Mouse (Mus musculus) intestine, postnatal 0 days (tissue): ENCODE measurements around the gene AC134908.4. TPM values are rescaled to one million over a fixed set of nuclear protein-coding genes. Genes with fewer than 3 reads are reported as not detected.

Experiments
- ATAC-seq: fragments of 200-750 bp; cut with Nextera tagmentation; 2 replicates; pipeline ENCODE4 v1.8.0; 2017; ENCODE audit warnings: mild to moderate bottlenecking, moderate TSS enrichment, moderate library complexity
- H3K27ac ChIP-seq: fragments of 300-500 bp; sonication (generic); 2 replicates; pipeline ENCODE4 v1.5.1; 2014; ENCODE audit warnings: mild to moderate bottlenecking, low read depth, low read length, moderate library complexity
- H3K27me3 ChIP-seq: fragments of 300-500 bp; sonication (generic); replicated peaks from 2 replicates; pipeline ENCODE4 v1.6.1; 2014; ENCODE audit warnings: low read length, mixed read lengths; ENCODE audit not compliant: control insufficient read depth, insufficient read depth
- H3K36me3 ChIP-seq: fragments of 300-500 bp; sonication (generic); 2 replicates; pipeline ENCODE4 v1.6.1; 2014; ENCODE audit warnings: mild to moderate bottlenecking, moderate library complexity; ENCODE audit not compliant: control insufficient read depth, insufficient read depth
- H3K4me1 ChIP-seq: fragments of 300-500 bp; sonication (generic); replicated peaks from 2 replicates; pipeline ENCODE4 v1.6.1; 2014; ENCODE audit warnings: antibody characterized with exemption, low read length, mixed read lengths; ENCODE audit not compliant: control insufficient read depth, insufficient read depth
- H3K4me2 ChIP-seq: fragments of 300-500 bp; sonication (generic); replicated peaks from 2 replicates; pipeline ENCODE4 v1.6.1; 2014; ENCODE audit warnings: low read depth, mild to moderate bottlenecking, moderate library complexity
- H3K4me3 ChIP-seq: fragments of 300-500 bp; sonication (generic); 2 replicates; pipeline ENCODE4 v1.5.1; 2014; ENCODE audit warnings: low read depth, low read length
- H3K9ac ChIP-seq: fragments of 300-500 bp; sonication (generic); 2 replicates; pipeline ENCODE4 v1.6.1; 2014; ENCODE audit warnings: mild to moderate bottlenecking, low read depth, low read length
- H3K9me3 ChIP-seq: fragments of 300-500 bp; sonication (generic); 2 replicates; pipeline ENCODE4 v1.6.1; 2016; ENCODE audit warnings: mixed run types; ENCODE audit not compliant: control insufficient read depth
- CTCF ChIP-seq: sonication (generic); IDR thresholded peaks from 2 replicates; pipeline ENCODE4 v1.5.1; 2016; ENCODE audit warnings: low read depth, mild to moderate bottlenecking, control low read depth, antibody characterized with exemption, moderate library complexity
- WGBS: fragments of 180-500 bp; shearing (Covaris S2); extraction: QIAGEN DNeasy Blood & Tissue Kit; methylation state at CpG from one replicate; pipeline ENCODE4 v1.1.7; 2014; 5-methylcytosine and 5-hydroxymethylcytosine counted together
- polyA plus RNA-seq: library from polyadenylated mRNA; unstranded; fragments of >200 nt; fragmentation: Nextera tagmentation; extraction: Ambion mirVana; gene quantifications from 2 replicates; pipeline ENCODE4 v1.2.1, GENCODE M21; 2015

The AC134908.4 gene
- polyA plus RNA-seq, 1 experiment from 2014 or later: not detected

GRCm38 (mm10) chr17:25757691-25758090, 37.8 kb downstream of the AC134908.4 start:
- Histone ChIP-seq H3K9ac (no peak overlapping the region), H3K27me3 (no peaks in the 10 kb centered on the region), H3K9me3 (no peaks in the 10 kb centered on the region), H3K4me3 (no peak overlapping the region), H3K27ac (no peak overlapping the region), H3K4me1 (no peaks in the 10 kb centered on the region), H3K4me2 (no peak overlapping the region), H3K36me3 (no peaks in the 10 kb centered on the region)
- WGBS: 57% methylated on average over 3 of the region's 3 CpGs
- TF ChIP-seq CTCF: no peak
- ATAC-seq: no peak

- no peaks in the 10 kb centered on the region for H3K4me1 ChIP-seq
- ATAC-seq: peak; percentile 46
- no peak overlapping the region for H3K4me3 ChIP-seq
- TF ChIP-seq CTCF: no peak
- no peak overlapping the region for H3K9ac ChIP-seq
- H3K4me2 ChIP-seq: no peak overlapping the region
- H3K9me3 ChIP-seq: no peaks in the 10 kb centered on the region
- H3K27me3 ChIP-seq: no peaks in the 10 kb centered on the region
- no peak overlapping the region for H3K27ac ChIP-seq
- no peaks in the 10 kb centered on the region for H3K36me3 ChIP-seq
- WGBS: 59% methylated on average over 9 of the region's 9 CpGs
These were observed 38.8 kb downstream of the AC134908.4 start for GRCm38 (mm10) chr17:25756378-25757242.

GRCm38 (mm10) chr17:25755627-25756377, 39.7 kb downstream of the AC134908.4 start:
- H3K27ac ChIP-seq: no peak overlapping the region
- H3K4me1 ChIP-seq: no peaks in the 10 kb centered on the region
- H3K9ac ChIP-seq: no peak overlapping the region
- no peaks in the 10 kb centered on the region for H3K9me3 ChIP-seq
- no peak overlapping the region for H3K4me2 ChIP-seq
- no peak overlapping the region for H3K4me3 ChIP-seq
- WGBS: 17% methylated on average over 4 of the region's 4 CpGs
- no peaks in the 10 kb centered on the region for H3K36me3 ChIP-seq
- no peaks in the 10 kb centered on the region for H3K27me3 ChIP-seq
- no peak for TF ChIP-seq CTCF
- ATAC-seq: peak; percentile 42; the same call in 1 of the 2 replicates

- Histone ChIP-seq H3K4me2 (no peak overlapping the region), H3K4me1 (no peaks in the 10 kb centered on the region), H3K36me3 (no peaks in the 10 kb centered on the region), H3K9me3 (no peaks in the 10 kb centered on the region), H3K4me3 (no peak overlapping the region), H3K27me3 (no peaks in the 10 kb centered on the region), H3K9ac (no peak overlapping the region), H3K27ac (no peak overlapping the region)
- WGBS: 80% methylated on average over 4 of the region's 4 CpGs
- no peak for ATAC-seq
- no peak for TF ChIP-seq CTCF
These were observed 40.4 kb downstream of the AC134908.4 start for GRCm38 (mm10) chr17:25755086-25755485.

- Histone ChIP-seq H3K4me3 (no peak within 1 kb of the TSS), H3K27me3 (no peaks in the 10 kb centered on the region), H3K4me1 (no peaks in the 10 kb centered on the region), H3K36me3 (no peaks in the 10 kb centered on the region), H3K4me2 (no peak within 1 kb of the TSS), H3K27ac (no peak within 1 kb of the TSS), H3K9me3 (no peaks in the 10 kb centered on the region), H3K9ac (no peak within 1 kb of the TSS)
- 68% methylated on average over 9 of the region's 9 CpGs for WGBS
- ATAC-seq: no peak
- no peak for TF ChIP-seq CTCF
These were observed 41.2 kb downstream of the AC134908.4 start, which contains the start of gene Msln for GRCm38 (mm10) chr17:25754241-25754640. Msln (minus strand) TSS chr17:25754378.

GRCm38 (mm10) chr17:25751446-25751845, 44.0 kb downstream of the AC134908.4 start:
- no peak for TF ChIP-seq CTCF
- H3K4me1 ChIP-seq: no peaks in the 10 kb centered on the region
- no peak for ATAC-seq
- H3K27ac ChIP-seq: no peak overlapping the region
- H3K9me3 ChIP-seq: no peaks in the 10 kb centered on the region
- no peak overlapping the region for H3K4me3 ChIP-seq
- H3K9ac ChIP-seq: no peak overlapping the region
- no peaks in the 10 kb centered on the region for H3K36me3 ChIP-seq
- H3K4me2 ChIP-seq: no peak overlapping the region
- no peaks in the 10 kb centered on the region for H3K27me3 ChIP-seq
- WGBS: 33% methylated on average over 5 of the region's 5 CpGs
